Mouse (Mus musculus): ENCODE results near the gene Acox2.

DNA sequence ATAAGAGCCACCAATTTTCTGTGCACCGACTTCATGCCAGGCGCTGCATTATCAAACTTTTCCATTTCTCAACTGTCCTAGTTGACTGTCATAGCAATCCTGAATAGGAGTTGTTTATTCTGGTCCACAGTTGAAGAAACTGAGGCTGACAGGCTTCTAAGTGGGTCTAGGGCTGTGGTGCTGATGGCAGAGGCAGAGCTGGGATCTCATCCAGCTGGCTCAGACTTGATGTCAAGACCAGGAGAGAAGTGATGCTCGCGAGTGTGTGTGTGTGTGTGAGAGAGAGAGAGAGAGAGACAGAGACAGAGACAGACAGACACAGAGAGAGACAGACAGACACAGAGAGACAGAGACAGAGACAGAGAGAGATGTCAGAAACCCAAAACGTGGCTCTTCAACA lies 58.4 kb downstream of the Acox2 start:
- TF ChIP-seq CTCF (IDR thresholded peaks at IDR 0.05; ENCODE audit: insufficient read depth, low read depth, low read length), result no peak
- TF ChIP-seq POLR2A (IDR thresholded peaks at IDR 0.05; ENCODE audit: insufficient read depth, low read depth, low read length), result no peak

Measured in olfactory bulb, adult 2 months (tissue).